Mouse (Mus musculus) WW6 (cell line): ENCODE results near the gene Pik3r6.

ENCODE experiments used
- DNase-seq: peaks from one replicate; pipeline ENCODE4 v3.0.0-alpha.2; 2013; ENCODE audit warnings: low read depth, low spot score

The Pik3r6 gene

DNA sequence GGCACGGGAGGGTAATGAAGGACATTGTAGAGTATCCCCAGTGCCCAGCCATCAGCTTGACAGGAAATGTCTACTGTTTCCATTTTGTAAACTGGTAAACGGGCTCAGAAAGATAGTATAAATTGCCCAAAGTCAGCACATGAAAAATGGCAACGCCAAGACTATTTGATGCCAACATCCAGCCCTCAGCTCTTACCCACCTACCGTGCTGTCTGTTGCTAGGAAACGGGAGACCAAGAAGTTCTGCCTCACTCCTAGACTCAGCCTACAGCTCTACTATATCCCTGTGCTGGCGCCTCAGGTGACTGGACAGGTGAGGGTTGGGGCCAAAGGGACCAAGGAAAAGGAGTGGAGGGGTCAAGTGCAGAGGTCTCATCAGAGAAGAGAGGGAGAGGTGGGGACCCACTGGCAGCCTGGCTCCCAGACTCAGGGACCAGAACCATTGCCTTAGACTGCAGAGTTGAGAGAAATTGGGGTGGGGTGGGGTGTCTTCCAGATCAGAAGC, 31.2 kb downstream of the Pik3r6 start:
- no peak for DNase-seq

DNA sequence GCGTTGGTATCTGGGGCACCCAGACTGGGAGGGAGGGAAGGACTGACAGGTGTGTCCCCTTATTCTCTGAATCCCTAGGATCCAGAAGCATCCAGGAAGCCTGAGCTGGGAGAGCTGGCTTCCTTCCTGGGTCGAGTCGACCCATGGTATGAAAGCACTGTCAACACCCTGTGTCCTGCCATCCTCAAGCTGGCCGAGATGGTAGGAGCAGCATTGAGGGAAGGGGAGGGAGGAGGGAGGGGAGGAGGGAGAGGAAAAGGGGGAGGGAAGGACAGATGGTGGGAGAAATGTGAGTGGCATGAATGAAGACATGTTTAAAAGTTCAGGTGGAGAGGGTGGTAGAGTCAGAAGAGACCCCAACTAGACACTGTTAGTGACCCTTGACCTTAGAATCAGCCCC, 33.2 kb downstream of the Pik3r6 start:
- DNase-seq = no peak

DNA sequence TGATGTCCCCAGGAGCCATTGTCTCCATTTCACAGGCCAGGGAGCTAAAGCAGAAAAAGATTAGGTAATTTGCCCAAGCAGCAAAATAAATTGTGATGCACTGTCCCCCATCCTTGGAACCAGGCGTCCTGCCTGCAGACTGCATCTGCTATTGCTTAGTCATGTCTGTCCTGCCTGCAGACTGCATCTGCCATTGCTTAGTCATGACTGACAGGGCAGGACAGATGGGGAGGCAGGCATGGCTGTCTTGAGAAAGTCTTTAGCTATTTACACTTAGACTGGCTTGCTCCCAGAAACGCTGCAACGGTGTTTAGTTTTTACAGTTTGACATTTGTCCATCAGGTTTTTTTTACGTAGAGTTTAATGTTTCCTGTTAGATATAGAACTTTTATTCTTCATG, 33.6 kb downstream of the Pik3r6 start:
- no peak for DNase-seq

DNA sequence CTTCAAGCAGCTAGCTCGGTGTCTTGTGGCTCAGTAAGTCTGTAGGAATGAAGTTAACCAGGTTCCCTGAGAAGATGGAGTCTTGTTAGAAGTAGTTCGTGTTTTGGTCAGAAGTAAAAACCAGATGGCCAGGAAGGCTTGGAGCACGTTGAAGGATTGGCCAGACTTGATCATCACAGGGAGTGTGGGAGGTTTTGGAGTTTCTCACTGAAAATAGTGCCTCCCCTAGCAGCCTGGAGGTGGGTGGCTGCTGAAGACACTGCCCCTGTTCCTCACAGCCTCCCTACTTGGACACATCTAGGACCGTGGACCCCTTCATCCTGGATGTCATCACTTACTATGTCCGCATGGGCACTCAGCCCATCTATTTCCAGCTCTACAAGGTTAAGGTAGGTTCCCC, 36.8 kb downstream of the Pik3r6 start:
- no peak for DNase-seq

DNA sequence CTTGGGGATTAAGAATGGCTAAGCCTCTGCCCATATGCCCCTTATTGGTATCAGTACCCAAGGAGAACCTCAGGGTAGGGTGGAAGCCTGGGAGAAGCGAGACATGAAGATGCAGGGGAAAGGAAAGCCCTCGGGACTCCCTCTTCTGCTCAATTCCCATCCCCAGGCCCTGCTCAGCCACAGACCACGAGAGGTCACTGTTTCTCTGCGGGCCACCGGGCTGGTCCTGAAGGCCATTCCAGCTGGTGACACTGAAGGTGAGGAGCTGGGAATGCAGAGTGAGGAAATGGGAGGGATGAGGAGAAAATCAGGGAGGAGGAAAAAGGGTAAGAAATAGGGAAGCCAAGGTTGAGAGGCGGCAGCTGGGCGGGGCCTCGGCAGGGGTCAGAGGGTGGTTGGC, 41.7 kb downstream of the Pik3r6 start:
- no peak for DNase-seq

DNA sequence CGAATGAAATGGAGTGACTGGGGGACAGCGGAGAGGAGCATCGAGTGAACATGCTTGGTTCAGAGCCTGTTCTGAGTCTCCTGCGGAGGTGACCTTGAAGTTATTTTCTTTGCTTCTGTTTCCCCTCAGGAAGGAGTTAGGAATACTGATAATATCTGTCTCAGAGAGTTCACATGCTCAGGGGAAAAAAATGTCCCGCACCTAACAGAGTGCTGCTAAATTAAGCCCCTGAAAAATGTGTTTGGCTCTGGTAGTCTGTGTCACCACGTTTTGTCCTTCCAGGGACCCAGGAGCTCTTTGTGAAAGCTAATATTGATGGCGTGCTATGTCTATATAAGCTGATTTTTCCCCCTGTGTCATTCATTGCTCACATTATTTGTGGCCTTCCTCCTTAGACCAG, 42.4 kb downstream of the Pik3r6 start:
- DNase-seq = no peak

DNA sequence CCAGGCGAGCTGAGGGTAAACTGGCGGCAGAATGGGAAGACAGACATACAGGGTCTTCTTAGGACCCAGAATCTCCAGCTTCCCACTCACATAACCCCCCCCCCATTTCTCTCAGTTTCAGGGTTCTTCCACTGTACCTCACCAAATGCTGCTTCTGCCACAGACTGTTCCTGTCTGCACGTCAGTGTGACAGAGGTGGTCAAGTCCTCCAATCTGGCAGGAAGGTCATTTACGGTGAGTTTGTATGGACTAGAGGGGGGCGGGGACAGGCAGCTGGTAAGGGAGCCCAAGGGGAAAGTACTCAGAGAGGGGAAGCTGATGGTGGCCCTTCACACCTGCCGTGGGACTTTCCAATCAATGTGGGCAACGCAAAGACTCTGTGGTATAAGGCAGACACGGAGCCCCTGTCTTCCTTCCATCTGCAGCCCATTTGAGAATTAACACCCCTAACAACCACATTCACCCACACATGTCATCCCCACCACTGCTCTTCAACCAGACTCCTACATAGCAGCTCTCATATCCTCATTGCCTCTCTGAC, 42.9 kb downstream of the Pik3r6 start:
- no peak for DNase-seq

DNA sequence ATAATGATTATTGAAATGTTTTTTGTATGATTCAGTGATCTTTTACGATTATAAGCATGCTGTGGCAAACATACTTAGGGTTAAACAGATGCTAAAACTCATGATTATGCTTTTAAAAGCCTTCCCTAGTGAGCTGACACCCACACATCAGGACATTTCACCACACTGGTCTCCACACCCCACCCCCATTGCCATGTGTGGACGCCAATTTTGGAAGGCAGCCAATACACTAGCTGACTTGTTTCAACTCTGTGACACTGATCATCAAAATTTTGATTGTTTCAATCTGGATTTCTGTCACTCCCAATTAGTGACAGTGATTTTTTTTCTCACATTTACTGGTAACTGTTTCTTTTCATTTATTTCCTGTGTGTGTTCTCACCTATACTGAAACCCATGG, 44.7 kb downstream of the Pik3r6 start:
- DNase-seq = no peak

DNA sequence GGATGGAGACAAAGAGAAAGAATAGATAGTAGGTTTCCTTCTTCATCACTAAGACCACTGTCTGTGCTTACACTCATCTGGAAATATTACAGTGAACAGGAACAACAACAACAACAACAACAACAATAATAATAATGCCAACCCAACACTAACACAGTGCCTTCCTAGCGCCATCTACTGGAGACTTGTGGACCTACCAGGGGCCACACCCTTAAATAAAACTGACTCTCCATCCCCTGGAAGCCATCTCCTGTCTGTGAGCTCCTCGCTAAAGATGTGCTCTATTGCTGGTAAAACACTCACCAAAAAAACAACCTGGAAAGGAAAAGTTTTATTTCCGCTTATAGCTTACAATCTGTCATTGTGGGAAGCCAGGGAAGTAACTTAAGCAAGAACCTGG, 46.8 kb downstream of the Pik3r6 start:
- no peak for DNase-seq

DNA sequence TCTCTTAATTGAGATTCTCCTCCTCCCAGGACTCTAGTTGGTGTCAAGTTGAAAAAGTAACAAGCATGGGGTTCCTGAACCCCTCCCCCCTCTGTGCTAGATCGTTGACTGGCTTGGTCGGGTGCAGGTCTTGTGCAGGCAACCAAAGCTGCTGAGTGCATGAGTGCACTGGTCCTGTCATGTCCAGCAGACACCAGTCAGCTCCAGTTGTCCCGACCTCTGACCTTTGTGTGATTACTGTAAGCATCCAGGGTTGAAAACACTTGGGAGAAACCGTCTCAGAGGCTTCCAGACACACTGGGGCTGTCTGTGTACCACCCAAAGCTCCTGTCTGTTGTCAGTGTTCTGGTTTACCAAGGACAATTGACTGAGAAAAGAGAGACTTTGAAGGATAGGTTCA, 47.5 kb downstream of the Pik3r6 start:
- no peak for DNase-seq

DNA sequence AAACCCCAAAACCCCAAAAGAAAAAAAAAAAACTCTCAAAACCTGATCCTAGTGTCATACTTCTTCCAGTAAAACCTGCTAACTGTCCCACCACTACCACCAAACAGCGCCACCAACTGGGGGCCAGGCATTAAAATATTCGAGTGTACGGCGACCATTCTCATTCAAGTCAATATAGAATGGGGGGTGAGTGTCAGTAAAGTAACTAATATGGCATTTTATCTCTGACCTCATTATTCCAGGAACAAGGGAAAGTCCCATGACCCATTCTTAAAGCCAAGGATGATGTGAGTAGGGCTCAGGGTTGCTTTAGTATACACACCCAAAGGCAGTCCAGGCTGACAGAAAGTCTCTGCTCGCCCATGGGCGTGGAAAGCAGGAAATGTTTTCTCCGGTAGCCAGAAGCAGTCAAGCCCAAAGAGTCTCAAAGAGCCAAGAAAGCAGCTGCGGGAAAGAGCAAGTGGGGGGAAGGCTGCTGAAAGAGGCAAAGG, 51.2 kb downstream of the Pik3r6 start:
- no peak for DNase-seq

DNA sequence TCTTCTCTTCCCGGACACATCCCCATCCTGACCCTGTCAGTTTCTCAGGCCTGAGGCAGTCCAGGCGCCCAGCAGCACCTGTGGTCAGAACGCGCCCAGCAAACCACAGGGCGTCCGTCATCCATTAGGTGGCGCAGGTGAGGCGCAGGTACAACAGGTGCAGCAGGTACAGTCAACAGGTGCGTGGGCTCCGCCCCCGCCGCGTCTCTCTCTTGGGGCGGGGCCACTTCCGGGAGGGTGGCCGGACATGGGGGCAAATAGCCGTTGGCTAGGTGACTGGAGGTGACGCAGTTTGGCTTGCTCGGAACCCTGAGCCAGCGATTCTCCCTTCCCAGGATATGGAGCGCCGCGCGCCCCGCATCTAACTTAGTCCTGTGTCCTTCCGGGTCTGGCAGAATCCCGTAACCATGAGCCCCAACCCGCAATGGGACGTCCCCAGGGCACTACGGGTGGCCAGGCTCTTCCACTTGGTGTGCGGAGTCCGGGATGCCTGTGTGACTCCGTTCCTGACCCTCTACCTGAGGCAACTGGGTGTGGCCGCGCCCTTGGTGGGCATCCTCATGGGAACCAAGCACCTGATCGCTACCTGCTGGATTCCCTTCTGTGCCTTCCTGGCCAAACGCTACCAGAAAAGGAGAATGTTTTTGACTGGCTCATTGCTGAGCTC, 53.2 kb downstream of the Pik3r6 start, which contains the start of gene Mfsd6l:
Gene Mfsd6l (plus strand): TSS at position 269 of the 667 bp plus-strand sequence.
- no peak for DNase-seq

DNA sequence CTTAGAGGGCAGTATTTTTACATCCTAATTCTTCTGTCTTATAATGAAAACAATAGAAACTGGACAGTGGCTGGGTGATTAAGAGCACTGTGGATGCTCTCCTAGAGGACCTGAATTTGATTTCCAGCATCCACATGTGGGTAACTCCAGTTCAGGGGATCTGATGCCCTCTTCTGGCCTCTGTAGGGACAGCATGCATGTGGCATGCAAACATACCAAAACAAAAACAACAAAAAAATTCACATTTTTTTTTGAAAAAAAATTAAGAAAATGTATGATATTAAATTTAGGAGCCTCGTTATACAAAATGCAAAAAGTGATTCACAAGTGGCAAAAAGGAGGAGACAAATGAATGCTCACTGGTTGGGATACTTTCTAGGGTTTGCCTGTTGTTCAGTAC, 56.7 kb downstream of the Pik3r6 start:
- no peak for DNase-seq

DNA sequence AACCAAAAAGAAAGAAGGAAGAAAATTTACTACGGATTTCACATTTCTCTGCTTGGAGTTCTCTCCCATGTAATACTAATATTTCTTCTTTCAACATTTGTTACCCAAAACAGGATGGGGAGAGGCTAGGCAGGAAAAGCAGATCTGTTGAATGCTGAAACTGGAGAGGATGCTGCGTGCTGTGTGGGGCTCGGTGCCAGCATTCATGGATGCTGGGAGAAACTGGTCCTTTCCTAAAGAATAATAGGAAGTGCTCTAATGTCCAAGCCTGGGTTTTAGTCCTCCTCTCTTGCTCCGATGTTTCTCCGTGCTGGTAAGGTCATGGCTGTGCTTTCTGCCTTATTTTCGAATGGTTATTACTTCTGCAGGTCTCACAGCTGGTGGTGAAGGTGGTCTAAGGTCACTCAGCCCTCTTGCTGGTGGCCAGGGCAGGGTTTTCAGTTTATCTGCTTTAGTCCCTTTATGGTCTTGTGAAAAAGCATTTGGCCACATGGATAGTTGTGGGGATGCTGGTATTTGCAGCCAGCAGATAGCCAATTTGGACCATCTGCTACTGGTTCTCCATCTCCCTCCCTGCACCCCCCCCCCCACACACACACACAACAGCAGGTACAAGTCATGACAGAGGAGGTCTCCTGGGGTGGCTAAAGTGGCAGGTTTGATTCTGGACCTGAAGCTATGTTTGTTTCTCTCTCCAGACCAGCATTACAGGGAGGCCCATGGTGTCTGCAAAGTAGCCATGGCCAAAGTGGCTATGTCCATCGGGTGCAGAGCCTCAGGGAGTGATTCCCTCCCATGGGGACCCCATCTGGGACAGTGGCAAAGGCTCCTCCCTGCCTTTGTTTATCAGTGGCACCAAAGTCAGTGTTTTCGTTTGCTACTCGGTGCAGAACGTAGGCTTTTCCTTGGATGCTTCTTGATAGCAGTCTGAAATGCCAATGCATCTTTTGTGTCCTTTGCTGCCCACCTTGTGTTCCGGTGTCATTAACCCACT, 59.4 kb downstream of the Pik3r6 start:
- DNase-seq = no peak

DNA sequence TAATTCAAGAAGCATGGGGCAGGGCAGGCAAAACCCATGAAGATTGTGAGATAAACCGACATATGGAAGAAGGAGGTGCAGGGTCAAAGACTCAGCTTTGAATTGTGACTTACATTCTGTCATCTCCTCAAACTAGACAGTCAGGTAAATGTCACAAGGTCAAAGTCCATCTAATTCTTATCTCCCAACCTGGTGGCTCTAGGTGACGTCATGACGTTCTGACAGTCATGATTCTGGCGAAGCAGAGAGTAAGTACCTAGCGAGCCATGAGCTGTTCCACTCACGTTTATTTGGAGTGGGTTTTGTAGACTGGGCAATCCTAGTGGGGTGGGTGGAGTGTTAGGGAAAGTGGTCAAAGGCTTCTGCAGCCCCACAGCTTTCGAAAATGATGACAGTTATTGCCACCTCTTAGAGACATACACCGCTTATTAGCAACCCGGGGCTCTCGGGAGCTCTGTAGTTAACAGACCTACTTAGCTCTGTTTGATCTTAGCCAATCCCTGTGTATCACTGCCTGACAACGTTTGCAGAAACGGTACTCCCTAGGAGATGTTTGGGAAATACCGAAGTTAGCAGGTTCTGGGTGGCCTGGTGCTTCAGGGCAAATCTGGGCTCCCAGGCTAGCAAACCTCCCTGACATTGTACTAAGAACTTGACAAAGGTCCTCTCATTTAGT, 61.7 kb downstream of the Pik3r6 start:
- DNase-seq = no peak

DNA sequence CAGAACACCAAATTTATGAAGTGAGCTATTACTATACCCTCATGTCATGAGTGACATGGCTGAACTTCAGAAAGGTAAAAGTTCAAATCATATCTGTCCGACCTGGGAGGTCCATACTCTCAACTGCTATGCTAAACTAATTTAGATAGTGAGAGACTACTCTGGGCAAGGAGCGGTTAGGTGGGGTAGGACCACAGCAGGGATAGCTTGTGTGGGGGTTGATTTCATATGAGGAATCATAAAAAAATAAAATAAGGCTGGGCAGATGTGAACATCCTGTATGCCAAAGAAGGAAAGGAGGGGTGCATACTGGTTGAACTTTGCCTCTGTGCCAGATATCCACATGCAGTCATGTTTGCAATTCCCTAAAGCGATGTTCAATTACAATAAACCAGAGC, 62.2 kb downstream of the Pik3r6 start:
- DNase-seq = no peak

DNA sequence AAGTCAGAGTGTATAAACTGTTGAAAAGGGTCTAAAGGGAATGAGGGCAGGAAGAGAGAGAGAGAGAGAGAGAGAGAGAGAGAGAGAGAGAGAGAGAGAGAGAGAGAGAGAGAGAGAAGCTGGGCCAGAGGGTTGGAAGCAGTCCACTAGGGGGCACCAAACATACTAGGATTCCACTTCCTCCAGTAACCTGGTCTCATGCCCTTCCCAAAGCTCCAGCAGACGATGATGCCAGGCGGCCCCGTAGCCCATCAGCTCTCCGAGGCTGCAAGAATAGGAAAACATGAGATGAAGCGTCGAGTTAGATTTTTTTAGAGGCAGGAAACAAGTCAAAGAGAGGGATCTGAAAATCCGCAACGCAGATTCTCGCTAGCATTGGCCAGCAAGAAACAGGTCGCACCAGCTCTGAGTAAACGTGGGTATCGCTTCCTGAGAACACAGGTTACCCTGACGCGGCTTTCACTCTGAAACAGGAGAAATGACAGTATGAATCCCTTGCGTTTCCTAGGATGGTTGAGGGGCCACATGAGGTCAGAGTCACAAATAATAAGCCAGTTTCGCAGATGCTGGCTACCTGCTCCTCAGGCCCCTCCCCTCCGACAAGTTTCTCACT, 63.7 kb downstream of the Pik3r6 start:
- no peak for DNase-seq

DNA sequence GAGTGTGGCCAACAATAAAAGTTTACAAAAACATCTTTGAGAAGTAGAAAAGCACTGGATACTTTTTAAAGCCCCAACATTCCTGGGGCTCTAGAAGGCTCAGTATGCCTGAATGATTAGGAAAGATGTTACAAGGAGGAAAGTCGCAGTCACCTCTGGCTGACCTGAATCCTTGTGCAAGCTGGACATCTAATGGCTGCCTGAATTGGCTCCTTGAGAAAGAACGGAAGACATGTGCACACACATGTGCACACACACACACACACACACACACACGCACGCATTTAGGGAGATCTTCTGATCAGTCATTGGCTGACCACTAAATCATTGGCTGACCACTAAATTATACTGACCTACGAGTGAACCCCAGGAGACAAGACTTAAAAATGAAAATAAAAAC, 68.0 kb downstream of the Pik3r6 start:
- no peak for DNase-seq

DNA sequence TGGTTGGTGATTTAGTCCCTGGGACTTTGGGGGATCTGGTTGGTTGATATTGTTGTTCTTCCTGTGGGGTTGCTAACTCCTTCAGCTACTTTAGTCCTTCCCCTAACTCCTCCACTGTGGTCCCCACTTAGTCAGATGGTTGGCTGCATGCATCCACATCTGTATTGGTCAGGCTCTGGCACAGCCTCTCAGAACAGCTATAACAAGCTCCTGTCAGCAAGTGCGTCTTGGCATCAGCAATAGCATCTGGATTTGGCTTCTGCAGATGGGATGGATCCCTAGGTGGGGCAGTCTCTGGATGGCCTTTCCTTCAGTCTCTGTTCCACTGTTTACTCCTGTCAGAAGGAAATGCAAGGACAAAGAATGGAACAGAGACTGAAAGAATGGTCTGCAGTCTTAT, 74.3 kb downstream of the Pik3r6 start:
- DNase-seq = no peak

DNA sequence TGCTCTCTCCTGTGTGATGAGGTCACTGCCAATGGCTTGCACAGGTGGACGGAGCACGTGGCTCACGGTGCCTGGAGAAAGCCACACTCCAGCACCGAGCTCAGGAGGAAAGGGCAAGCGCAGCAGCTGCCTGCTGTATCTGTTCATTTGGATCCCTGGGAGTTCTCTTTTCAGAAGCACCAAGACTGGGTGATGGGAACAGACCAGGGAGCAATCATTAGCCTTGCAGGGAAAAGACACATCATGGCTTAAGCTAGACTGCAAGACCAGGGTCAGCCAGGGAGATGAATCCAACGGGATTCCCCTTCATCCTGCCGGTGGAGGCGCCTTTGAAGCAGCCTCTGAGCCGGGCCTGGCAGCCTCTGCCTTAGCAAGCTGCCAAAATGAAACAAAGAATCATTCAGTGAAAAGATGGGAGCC, 76.7 kb downstream of the Pik3r6 start:
- no peak for DNase-seq

DNA sequence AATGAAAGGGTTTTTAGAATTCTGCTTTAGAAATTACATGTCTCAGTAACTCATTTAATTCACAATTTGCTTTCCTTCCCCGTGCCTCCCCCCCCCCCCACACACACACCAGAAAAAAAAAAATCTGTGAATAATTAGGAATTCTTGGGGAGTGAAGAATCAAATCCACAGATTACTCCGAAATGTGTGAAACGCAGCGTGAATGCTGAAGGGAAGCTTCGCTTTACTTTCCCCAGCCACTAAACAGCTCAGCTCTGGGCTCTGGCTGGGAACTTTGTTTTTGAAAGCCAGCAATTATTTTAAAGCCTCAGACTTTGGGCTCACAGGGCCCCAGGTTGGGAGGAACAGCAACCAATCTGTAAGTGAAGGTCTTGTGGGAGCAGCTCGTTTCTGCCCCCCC, 77.7 kb downstream of the Pik3r6 start:
- DNase-seq = no peak
